Mouse (Mus musculus) ES-E14 (cell line): ENCODE results near the gene Pde4d.

ENCODE experiments used
- CHD2 ChIP-seq: IDR thresholded peaks from 2 replicates; pipeline ENCODE4 v1.6.1; 2014; ENCODE audit warnings: mild to moderate bottlenecking, low read depth, low read length, inconsistent platforms
- HCFC1 ChIP-seq: IDR thresholded peaks from 2 replicates; pipeline ENCODE4 v1.6.1; 2012; ENCODE audit warnings: low read length, inconsistent platforms, borderline replicate concordance; ENCODE audit not compliant: insufficient read depth
- MAFK ChIP-seq: IDR thresholded peaks from 2 replicates; pipeline ENCODE4 v1.6.1; 2014; ENCODE audit warnings: mild to moderate bottlenecking, low read depth, low read length, inconsistent platforms; ENCODE audit not compliant: insufficient read depth
- ZC3H11A ChIP-seq: IDR thresholded peaks from 2 replicates; pipeline ENCODE4 v1.6.1; 2012; ENCODE audit warnings: low read depth, mild to moderate bottlenecking, inconsistent platforms, low read length, borderline replicate concordance
- ZNF384 ChIP-seq: IDR thresholded peaks from 2 replicates; pipeline ENCODE4 v1.6.1; 2012; ENCODE audit warnings: low read depth, low read length, inconsistent platforms

GRCm38 (mm10) chr13:109932688-109933087 is 1482.9 kb downstream of the Pde4d start:
- TF ChIP-seq ZC3H11A (no peak), ZNF384 (no peak), MAFK (no peak), HCFC1 (no peak), CHD2 (no peak)
